Mouse (Mus musculus): ENCODE measurements at regions not wholly inside any gene's neighbourhood (a gene's known extent, or its start where the extent isn't known, plus 50 kb on each side); places are given as distances from the start of the nearest gene placed in this dataset.

DNA sequence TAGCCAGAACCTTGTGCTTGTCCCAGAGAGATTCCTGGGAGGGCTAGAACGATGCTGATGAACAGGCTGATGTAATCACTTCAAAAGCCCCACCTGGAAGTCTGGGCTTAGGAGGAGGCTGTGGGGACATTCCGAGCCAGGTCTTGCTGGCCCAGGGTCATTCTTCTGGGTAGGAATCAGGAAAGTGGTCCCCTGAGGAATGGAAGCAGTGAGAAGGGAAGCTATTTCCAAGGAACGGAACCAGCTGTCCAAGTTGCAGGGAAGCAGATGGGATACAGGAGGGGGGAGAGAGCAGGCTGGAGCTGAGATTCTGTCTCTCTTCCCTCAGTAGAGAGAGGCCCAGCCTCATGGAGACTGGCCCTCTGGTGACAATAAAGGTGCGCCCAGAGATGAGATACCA, 243.9 kb downstream of the Tcf7l2 start:
- ATAC-seq: no peak
- DNase-seq (ENCODE audit: low spot score): peak; percentile 35
- Histone ChIP-seq H3K4me2 (ENCODE audit: low read length) (no peak overlapping the region), H3K27me3 (replicated peaks; ENCODE audit: control insufficient read depth, insufficient read depth, low read length) (no peaks in the 10 kb centered on the region), H3K27ac (ENCODE audit: low read depth, low read length) (no peak overlapping the region), H3K9me3 (replicated peaks; ENCODE audit: control insufficient read depth, low read length) (no peaks in the 10 kb centered on the region), H3K4me1 (ENCODE audit: control insufficient read depth, insufficient read depth, low read length) (no peaks in the 10 kb centered on the region), H3K4me3 (ENCODE audit: low read depth, low read length) (no peak overlapping the region), H3K9ac (ENCODE audit: low read length) (no peak overlapping the region), H3K36me3 (ENCODE audit: control insufficient read depth, insufficient read depth, low read length) (no peaks in the 10 kb centered on the region)
- WGBS: 73% methylated on average over 4 of the region's 4 CpGs

GRCm38 (mm10) chr19:55991791-55992726, 250.4 kb downstream of the Tcf7l2 start:
- H3K4me2 ChIP-seq (ENCODE audit: low read length): no peak overlapping the region
- no peaks in the 10 kb centered on the region; the same call in 1 of the 2 replicates for H3K27me3 ChIP-seq (replicated peaks; ENCODE audit: control insufficient read depth, insufficient read depth, low read length)
- H3K27ac ChIP-seq (ENCODE audit: low read depth, low read length): no peak overlapping the region
- H3K4me1 ChIP-seq (ENCODE audit: control insufficient read depth, insufficient read depth, low read length): peaks cover 11% of the 10 kb centered on the region
- no peak overlapping the region for H3K9ac ChIP-seq (ENCODE audit: low read length)
- H3K36me3 ChIP-seq (ENCODE audit: control insufficient read depth, insufficient read depth, low read length): no peaks in the 10 kb centered on the region
- DNase-seq (ENCODE audit: low spot score): peak; percentile 49
- ATAC-seq: peak; percentile 37; the same call in 1 of the 2 replicates
- WGBS: 60% methylated on average over 21 of the region's 21 CpGs
- no peak overlapping the region for H3K4me3 ChIP-seq (ENCODE audit: low read depth, low read length)
- no peaks in the 10 kb centered on the region for H3K9me3 ChIP-seq (replicated peaks; ENCODE audit: control insufficient read depth, low read length)

- H3K9me3 ChIP-seq (replicated peaks; ENCODE audit: control insufficient read depth, low read length): no peaks in the 10 kb centered on the region
- H3K36me3 ChIP-seq (ENCODE audit: control insufficient read depth, insufficient read depth, low read length): no peaks in the 10 kb centered on the region
- 78% methylated on average over 5 of the region's 5 CpGs for WGBS
- H3K27me3 ChIP-seq (replicated peaks; ENCODE audit: control insufficient read depth, insufficient read depth, low read length): no peaks in the 10 kb centered on the region; the same call in 1 of the 2 replicates
- ATAC-seq (no peak), DNase-seq (ENCODE audit: low spot score) (no peak)
- H3K4me3 ChIP-seq (ENCODE audit: low read depth, low read length): no peak overlapping the region
- H3K4me2 ChIP-seq (ENCODE audit: low read length): no peak overlapping the region
- no peak overlapping the region for H3K9ac ChIP-seq (ENCODE audit: low read length)
- peaks cover 11% of the 10 kb centered on the region for H3K4me1 ChIP-seq (ENCODE audit: control insufficient read depth, insufficient read depth, low read length)
- no peak overlapping the region for H3K27ac ChIP-seq (ENCODE audit: low read depth, low read length)
Observed at GRCm38 (mm10) chr19:55992727-55993066, 251.1 kb downstream of the Tcf7l2 start.

DNA sequence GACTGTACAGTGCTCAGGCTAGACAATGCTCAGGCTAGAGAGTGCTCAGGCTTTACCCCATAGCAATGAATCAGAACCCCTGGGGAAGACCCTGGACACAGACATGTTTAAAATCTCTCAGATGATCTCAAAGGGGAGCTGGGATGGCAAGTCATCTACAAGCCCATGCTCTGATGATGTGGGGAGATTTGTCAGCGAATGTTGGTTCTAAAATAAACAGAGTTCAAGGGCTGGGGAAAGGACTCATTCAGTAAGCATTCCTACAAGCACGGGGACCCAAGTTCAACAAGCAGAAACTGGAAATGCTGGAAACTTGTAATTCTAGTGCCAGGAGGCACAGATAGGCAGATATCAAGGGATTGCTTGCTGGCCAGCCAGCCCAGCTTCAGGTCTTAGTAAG, 254.1 kb downstream of the Tcf7l2 start:
- 89% methylated on average over 2 of the region's 2 CpGs for WGBS
- no peak overlapping the region for H3K9ac ChIP-seq (ENCODE audit: low read length)
- H3K4me2 ChIP-seq (ENCODE audit: low read length): no peak overlapping the region
- H3K27me3 ChIP-seq (replicated peaks; ENCODE audit: control insufficient read depth, insufficient read depth, low read length): no peaks in the 10 kb centered on the region; the same call in 1 of the 2 replicates
- ATAC-seq: no peak
- no peak overlapping the region for H3K4me3 ChIP-seq (ENCODE audit: low read depth, low read length)
- no peak overlapping the region for H3K27ac ChIP-seq (ENCODE audit: low read depth, low read length)
- no peaks in the 10 kb centered on the region for H3K9me3 ChIP-seq (replicated peaks; ENCODE audit: control insufficient read depth, low read length)
- no peak for DNase-seq (ENCODE audit: low spot score)
- H3K4me1 ChIP-seq (ENCODE audit: control insufficient read depth, insufficient read depth, low read length): peaks cover 17% of the 10 kb centered on the region
- no peaks in the 10 kb centered on the region for H3K36me3 ChIP-seq (ENCODE audit: control insufficient read depth, insufficient read depth, low read length)

GRCm38 (mm10) chr19:55998454-55999180, 257.0 kb downstream of the Tcf7l2 start:
- Histone ChIP-seq H3K36me3 (ENCODE audit: control insufficient read depth, insufficient read depth, low read length) (no peaks in the 10 kb centered on the region), H3K4me2 (ENCODE audit: low read length) (no peak overlapping the region), H3K9me3 (replicated peaks; ENCODE audit: control insufficient read depth, low read length) (no peaks in the 10 kb centered on the region), H3K27me3 (replicated peaks; ENCODE audit: control insufficient read depth, insufficient read depth, low read length) (no peaks in the 10 kb centered on the region; the same call in 1 of the 2 replicates), H3K27ac (ENCODE audit: low read depth, low read length) (no peak overlapping the region), H3K4me3 (ENCODE audit: low read depth, low read length) (no peak overlapping the region), H3K9ac (ENCODE audit: low read length) (no peak overlapping the region), H3K4me1 (ENCODE audit: control insufficient read depth, insufficient read depth, low read length) (peaks cover 6% of the 10 kb centered on the region; the same call in 1 of the 2 replicates)
- ATAC-seq (no peak), DNase-seq (ENCODE audit: low spot score) (peak; percentile 19)
- 46% methylated on average over 15 of the region's 15 CpGs for WGBS

GRCm38 (mm10) chr19:55999409-55999808, 257.8 kb downstream of the Tcf7l2 start:
- no peaks in the 10 kb centered on the region; the same call in 1 of the 2 replicates for H3K27me3 ChIP-seq (replicated peaks; ENCODE audit: control insufficient read depth, insufficient read depth, low read length)
- H3K36me3 ChIP-seq (ENCODE audit: control insufficient read depth, insufficient read depth, low read length): no peaks in the 10 kb centered on the region
- H3K9ac ChIP-seq (ENCODE audit: low read length): no peak overlapping the region
- peaks cover 6% of the 10 kb centered on the region; the same call in 1 of the 2 replicates for H3K4me1 ChIP-seq (ENCODE audit: control insufficient read depth, insufficient read depth, low read length)
- H3K4me2 ChIP-seq (ENCODE audit: low read length): no peak overlapping the region
- ATAC-seq (no peak), DNase-seq (ENCODE audit: low spot score) (no peak)
- 44% methylated on average over 3 of the region's 3 CpGs for WGBS
- H3K9me3 ChIP-seq (replicated peaks; ENCODE audit: control insufficient read depth, low read length): no peaks in the 10 kb centered on the region
- H3K27ac ChIP-seq (ENCODE audit: low read depth, low read length): no peak overlapping the region
- no peak overlapping the region for H3K4me3 ChIP-seq (ENCODE audit: low read depth, low read length)

GRCm38 (mm10) chr19:56001428-56001827, 259.8 kb downstream of the Tcf7l2 start:
- Histone ChIP-seq H3K36me3 (ENCODE audit: control insufficient read depth, insufficient read depth, low read length) (no peaks in the 10 kb centered on the region), H3K9me3 (replicated peaks; ENCODE audit: control insufficient read depth, low read length) (no peaks in the 10 kb centered on the region), H3K4me2 (ENCODE audit: low read length) (no peak overlapping the region), H3K27me3 (replicated peaks; ENCODE audit: control insufficient read depth, insufficient read depth, low read length) (no peaks in the 10 kb centered on the region), H3K9ac (ENCODE audit: low read length) (no peak overlapping the region), H3K4me3 (ENCODE audit: low read depth, low read length) (no peak overlapping the region), H3K4me1 (ENCODE audit: control insufficient read depth, insufficient read depth, low read length) (peaks cover 8% of the 10 kb centered on the region; the same call in 1 of the 2 replicates), H3K27ac (ENCODE audit: low read depth, low read length) (no peak overlapping the region)
- WGBS: 96% methylated on average over 3 of the region's 3 CpGs
- ATAC-seq (no peak), DNase-seq (ENCODE audit: low spot score) (no peak)

DNA sequence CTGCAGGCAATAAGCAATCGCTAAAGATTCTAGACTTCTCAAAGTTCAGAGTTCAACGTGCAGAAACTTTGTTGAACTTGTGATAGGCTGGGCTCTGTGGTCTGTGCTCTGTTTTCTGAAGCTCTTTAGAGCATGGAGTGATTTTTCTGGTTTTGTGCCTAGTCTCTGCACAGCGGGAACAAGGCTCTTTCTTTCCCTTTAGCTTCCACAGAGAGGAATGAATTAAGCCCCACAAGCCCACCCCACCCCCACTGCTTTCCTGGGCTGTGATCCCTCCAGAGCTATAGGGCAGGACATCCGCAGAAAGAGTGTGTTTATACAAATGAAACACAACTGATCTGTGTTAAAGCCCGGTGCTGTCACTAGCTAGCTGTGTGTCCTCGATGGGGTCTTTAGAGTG, 264.3 kb downstream of the Tcf7l2 start:
- Histone ChIP-seq H3K4me1 (ENCODE audit: control insufficient read depth, insufficient read depth, low read length) (0 out of 2 replicates have a peak, but pooled peaks cover 2% of the 10 kb centered on the region), H3K36me3 (ENCODE audit: control insufficient read depth, insufficient read depth, low read length) (no peaks in the 10 kb centered on the region), H3K9me3 (replicated peaks; ENCODE audit: control insufficient read depth, low read length) (no peaks in the 10 kb centered on the region; the same call in 1 of the 2 replicates), H3K4me3 (ENCODE audit: low read depth, low read length) (no peak overlapping the region), H3K9ac (ENCODE audit: low read length) (no peak overlapping the region), H3K27ac (ENCODE audit: low read depth, low read length) (no peak overlapping the region), H3K27me3 (replicated peaks; ENCODE audit: control insufficient read depth, insufficient read depth, low read length) (no peaks in the 10 kb centered on the region), H3K4me2 (ENCODE audit: low read length) (no peak overlapping the region)
- ATAC-seq (no peak), DNase-seq (ENCODE audit: low spot score) (peak; percentile 46)
- WGBS: 19% methylated on average over 6 of the region's 6 CpGs
